Comparison of ENCODE assay signal across 16 mouse cellular contexts in genomic region chr5:75762374-75762773, GRCm38 (mm10).
DNase-seq lines count a peak whose midpoint lies in the region; ATAC-seq lines count a peak whose summit lies in the region.
"Had no signal": no experiment of that assay in that cellular context is flagged by ENCODE, and none has a peak within 500 bp of the region (broad histone marks: within the 10 kb centered on the region; RNA-seq: fewer than 3 reads in every experiment).

No protein-coding gene starts in this region.

- ATAC-seq in erythroblast, adult 5-6 weeks (replicated peaks; ENCODE audit: low FRiP score, poor library complexity, severe bottlenecking) = no peak
- peak; percentile 38; the same call in 1 of the 2 replicates for ATAC-seq in hindbrain, embryonic 15.5 days (ENCODE audit: low FRiP score, low read depth)
- no peak for ATAC-seq in hindbrain, embryonic 16.5 days
- ATAC-seq in liver, embryonic 13.5 days (ENCODE audit: low read depth) = peak; percentile 62

- H3K9me3 ChIP-seq in erythroblast, embryonic 14.5 days (ENCODE audit: control insufficient read depth, low read length) = no peaks in the 10 kb centered on the region
- peaks cover 3% of the 10 kb centered on the region; the same call in 1 of the 2 replicates for H3K9me3 ChIP-seq in hindbrain, embryonic 15.5 days
- no peaks in the 10 kb centered on the region for H3K9me3 ChIP-seq in hindbrain, embryonic 16.5 days (ENCODE audit: control insufficient read depth, low read length)
- no peaks in the 10 kb centered on the region for H3K9me3 ChIP-seq in liver, embryonic 13.5 days (replicated peaks)
- H3K9me3 ChIP-seq: midbrain, embryonic 10.5 days had no signal

- H3K4me2 ChIP-seq in hindbrain, embryonic 15.5 days = no peak overlapping the region
- H3K4me2 ChIP-seq in hindbrain, embryonic 16.5 days (ENCODE audit: low read length) = no peak overlapping the region
- peak overlapping the region; percentile 67 for H3K4me2 ChIP-seq in liver, embryonic 13.5 days

- H3K4me1 ChIP-seq in erythroblast, embryonic 14.5 days (ENCODE audit: control insufficient read depth) = peaks cover 33% of the 10 kb centered on the region
- H3K4me1 ChIP-seq in hindbrain, embryonic 15.5 days (replicated peaks) = peaks cover 7% of the 10 kb centered on the region
- peaks cover 4% of the 10 kb centered on the region for H3K4me1 ChIP-seq in hindbrain, embryonic 16.5 days (ENCODE audit: control insufficient read depth, insufficient read depth, low read depth, low read length)
- peaks cover 52% of the 10 kb centered on the region for H3K4me1 ChIP-seq in liver, embryonic 13.5 days (replicated peaks)
- H3K4me1 ChIP-seq: midbrain, embryonic 10.5 days had no signal

- no peaks in the 10 kb centered on the region for H3K27me3 ChIP-seq in erythroblast, embryonic 14.5 days (ENCODE audit: control insufficient read depth)
- no peaks in the 10 kb centered on the region for H3K27me3 ChIP-seq in hindbrain, embryonic 15.5 days
- no peaks in the 10 kb centered on the region for H3K27me3 ChIP-seq in hindbrain, embryonic 16.5 days (replicated peaks; ENCODE audit: control insufficient read depth, insufficient read depth, low read length)
- no peaks in the 10 kb centered on the region for H3K27me3 ChIP-seq in liver, embryonic 13.5 days

- H3K27ac ChIP-seq in hindbrain, embryonic 15.5 days (replicated peaks) = no peak overlapping the region
- no peak overlapping the region for H3K27ac ChIP-seq in hindbrain, embryonic 16.5 days (ENCODE audit: low read depth, low read length)
- H3K27ac ChIP-seq in liver, embryonic 13.5 days = peak overlapping the region; percentile 83
- H3K27ac ChIP-seq: midbrain, embryonic 10.5 days had no signal

- H3K4me3 ChIP-seq in erythroblast, embryonic 14.5 days (replicated peaks) = peak overlapping the region; percentile 46
- no peak overlapping the region for H3K4me3 ChIP-seq in hindbrain, embryonic 15.5 days
- H3K4me3 ChIP-seq in hindbrain, embryonic 16.5 days (ENCODE audit: low read length) = no peak overlapping the region
- peak overlapping the region; percentile 11 for H3K4me3 ChIP-seq in liver, embryonic 13.5 days (replicated peaks)
- H3K4me3 ChIP-seq: midbrain, embryonic 10.5 days had no signal

- H3K9ac ChIP-seq in hindbrain, embryonic 15.5 days = no peak overlapping the region
- H3K9ac ChIP-seq in hindbrain, embryonic 16.5 days (ENCODE audit: low read depth, low read length) = no peak overlapping the region
- H3K9ac ChIP-seq in liver, embryonic 13.5 days = peak overlapping the region; percentile 44; the same call in 1 of the 2 replicates

- H3K36me3 ChIP-seq in erythroblast, embryonic 14.5 days (ENCODE audit: control insufficient read depth) = no peaks in the 10 kb centered on the region
- no peaks in the 10 kb centered on the region for H3K36me3 ChIP-seq in hindbrain, embryonic 15.5 days
- no peaks in the 10 kb centered on the region for H3K36me3 ChIP-seq in hindbrain, embryonic 16.5 days (ENCODE audit: control insufficient read depth, insufficient read depth, low read length)
- H3K36me3 ChIP-seq in liver, embryonic 13.5 days = no peaks in the 10 kb centered on the region
- H3K36me3 ChIP-seq: midbrain, embryonic 10.5 days had no signal

- WGBS in hindbrain, embryonic 15.5 days = 58% methylated on average over 6 of the region's 6 CpGs
- WGBS in hindbrain, embryonic 16.5 days = 44% methylated on average over 6 of the region's 6 CpGs
- WGBS in liver, embryonic 13.5 days (ENCODE audit: insufficient replicate concordance) = 16% methylated on average over 6 of the region's 6 CpGs

- peak; percentile 78 for DNase-seq in MEL-GATA-1-ER (ENCODE audit: extremely low read depth, low read depth)
- DNase-seq in liver, embryonic 13.5 days = peak; percentile 13
- no peak for DNase-seq in kidney, postnatal 36 days
- DNase-seq in cerebellum, postnatal 36 days = no peak
- DNase-seq: adrenal gland, postnatal 25 days; cerebellum, adult 11-12 months; gastrocnemius, postnatal 36 days; kidney, adult 18-20 months; lung, adult 18-20 months; right cerebral cortex, postnatal 25 days; thymus, adult 2 months had no signal

Comparison
In these comparisons a context has a peak if more than half of its experiments do, and no peak if none do; other contexts are left out.
1. ATAC-seq: peak in hindbrain, embryonic 15.5 days (single experiment) and liver, embryonic 13.5 days (single experiment); none in erythroblast, adult 5-6 weeks (single experiment) and hindbrain, embryonic 16.5 days (single experiment).
2. H3K4me3 ChIP-seq: peak in erythroblast, embryonic 14.5 days (single experiment) and liver, embryonic 13.5 days (single experiment); none in hindbrain, embryonic 15.5 days (single experiment) and hindbrain, embryonic 16.5 days (single experiment).
3. DNase-seq: peak in MEL-GATA-1-ER (single experiment) and liver, embryonic 13.5 days (single experiment); none in kidney, postnatal 36 days (0 of 2) and cerebellum, postnatal 36 days (0 of 2).